Mouse (Mus musculus) heart, embryonic 10.5 days (tissue): ENCODE data around the gene Rtp2. TPM values are rescaled to one million over a fixed set of nuclear protein-coding genes. Genes with fewer than 3 reads are reported as not detected.
"Not testable (repeated sequence)": the region's sequence is repeated elsewhere in the genome, so short reads cannot be mapped to it uniquely, and the experiment has no call there.

ENCODE experiments used
- DNase-seq: peaks from one replicate; pipeline ENCODE4 v3.0.0-alpha.2; 2017; ENCODE audit warnings: low spot score
- H3K27ac ChIP-seq: fragments of 300-500 bp; sonication (generic); 2 replicates; pipeline ENCODE4 v1.5.1; 2016; ENCODE audit warnings: mild to moderate bottlenecking
- H3K27me3 ChIP-seq: fragments of 300-500 bp; sonication (generic); 2 replicates; pipeline ENCODE4 v1.6.1; 2016; ENCODE audit warnings: mild to moderate bottlenecking; ENCODE audit not compliant: poor library complexity, insufficient read depth, severe bottlenecking
- H3K36me3 ChIP-seq: fragments of 300-500 bp; sonication (generic); 2 replicates; pipeline ENCODE4 v1.6.1; 2016; ENCODE audit warnings: mild to moderate bottlenecking, moderate library complexity
- H3K4me1 ChIP-seq: fragments of 300-500 bp; sonication (generic); 2 replicates; pipeline ENCODE4 v1.6.1; 2016; ENCODE audit warnings: mild to moderate bottlenecking
- H3K4me3 ChIP-seq: fragments of 300-500 bp; sonication (generic); 2 replicates; pipeline ENCODE4 v1.5.1; 2016; ENCODE audit warnings: mild to moderate bottlenecking, moderate library complexity
- H3K9me3 ChIP-seq: fragments of 300-500 bp; sonication (generic); 2 replicates; pipeline ENCODE4 v1.6.1; 2016; ENCODE audit warnings: mild to moderate bottlenecking, moderate library complexity
- WGBS: fragments of 180-500 bp; shearing (Covaris S2); methylation state at CpG from one replicate; pipeline ENCODE4 v1.1.7; 2016; 5-methylcytosine and 5-hydroxymethylcytosine counted together
- polyA plus RNA-seq: library from polyadenylated mRNA; unstranded; fragments of >200 nt; fragmentation: Nextera tagmentation; extraction: Ambion mirVana; gene quantifications from 2 replicates; pipeline ENCODE4 v1.2.1, GENCODE M21; 2016

Rtp2 gene
- polyA plus RNA-seq, 1 experiment from 2014 or later, result not detected

DNA sequence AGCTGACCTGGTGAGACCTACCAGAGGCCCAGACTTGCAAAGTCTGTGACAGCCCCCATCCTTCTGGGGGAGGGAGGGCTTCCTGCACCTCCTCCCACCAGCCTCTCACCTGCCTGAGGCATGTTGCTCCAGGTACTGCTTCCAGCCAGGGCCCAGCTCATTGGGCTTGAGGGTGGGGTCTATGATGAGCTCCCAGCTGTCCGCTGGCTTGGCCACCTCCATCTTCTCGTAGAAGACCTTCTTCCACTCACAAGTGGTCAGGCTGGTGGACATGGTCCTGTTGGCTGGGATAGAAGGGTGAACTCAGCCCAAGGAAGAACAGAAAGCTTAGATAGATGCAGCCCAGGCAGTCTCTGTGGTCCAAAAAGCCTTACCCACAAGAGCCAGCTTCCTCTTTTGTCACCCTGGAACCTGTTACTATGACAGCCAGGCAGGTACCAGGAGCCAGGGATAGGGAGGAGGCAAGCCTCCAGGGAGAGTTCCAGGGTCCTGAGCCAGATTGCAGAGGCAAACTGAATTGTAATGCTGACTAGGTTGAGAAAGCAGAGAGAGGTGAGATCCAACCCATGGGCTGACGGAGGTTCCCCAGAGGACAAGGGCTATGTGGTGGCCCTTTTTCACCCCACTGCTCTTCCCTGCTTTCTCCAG lies 1.6 kb downstream of the Rtp2 start:
- Histone ChIP-seq H3K27ac (no peak overlapping the region), H3K36me3 (no peaks in the 10 kb centered on the region), H3K9me3 (no peaks in the 10 kb centered on the region), H3K27me3 (no peaks in the 10 kb centered on the region), H3K4me1 (peaks cover 4% of the 10 kb centered on the region; the same call in 1 of the 2 replicates), H3K4me3 (no peak overlapping the region)
- 91% methylated on average over 3 of the region's 3 CpGs for WGBS
- peak; percentile 65 for DNase-seq

- H3K4me3 ChIP-seq, result no peak overlapping the region
- DNase-seq, result no peak
- H3K36me3 ChIP-seq, result no peaks in the 10 kb centered on the region
- 88% methylated on average over 33 of the region's 33 CpGs for WGBS
- no peak overlapping the region for H3K27ac ChIP-seq
- H3K27me3 ChIP-seq, result no peaks in the 10 kb centered on the region
- H3K9me3 ChIP-seq, result no peaks in the 10 kb centered on the region
- H3K4me1 ChIP-seq, result peaks cover 4% of the 10 kb centered on the region; the same call in 1 of the 2 replicates
Measured at GRCm38 (mm10) chr16:23927301-23928114, 4.7 kb downstream of the Rtp2 start.

GRCm38 (mm10) chr16:23922906-23923305 lies 9.3 kb downstream of the Rtp2 start:
- no peak for DNase-seq
- WGBS, result 69% methylated on average over 1 of the region's 1 CpGs

DNA sequence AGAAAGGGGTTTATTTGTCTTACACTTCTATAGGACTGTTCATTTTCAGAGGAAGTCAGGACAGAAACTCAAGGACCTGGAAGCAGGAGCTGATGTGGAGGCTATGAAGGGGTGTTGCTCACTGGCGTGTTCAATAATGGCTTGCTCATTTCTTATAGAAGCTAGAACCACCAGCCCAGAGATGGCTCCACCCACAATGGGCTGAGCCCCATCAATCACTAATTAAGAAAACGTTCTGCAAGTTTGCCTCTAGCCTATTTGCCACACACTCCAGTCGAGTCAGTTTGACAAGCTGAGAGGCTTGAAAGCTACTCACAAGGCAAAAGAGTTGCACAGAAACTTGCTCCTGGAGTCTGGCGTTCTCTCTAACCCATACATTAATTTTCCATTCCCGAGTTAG lies 10.5 kb downstream of the Rtp2 start:
- 63% methylated on average over 5 of the region's 5 CpGs for WGBS
- no peaks in the 10 kb centered on the region for H3K9me3 ChIP-seq
- H3K4me3 ChIP-seq, result no peak overlapping the region
- H3K27me3 ChIP-seq, result no peaks in the 10 kb centered on the region
- no peaks in the 10 kb centered on the region for H3K4me1 ChIP-seq
- DNase-seq, result no peak
- H3K36me3 ChIP-seq, result no peaks in the 10 kb centered on the region
- H3K27ac ChIP-seq, result no peak overlapping the region

More at GRCm38 (mm10) chr16:23922906-23923305, 9.3 kb downstream of the Rtp2 start:
- Histone ChIP-seq H3K4me1 (no peaks in the 10 kb centered on the region), H3K27me3 (no peaks in the 10 kb centered on the region), H3K9me3 (no peaks in the 10 kb centered on the region), H3K4me3 (no peak overlapping the region), H3K27ac (no peak overlapping the region), H3K36me3 (no peaks in the 10 kb centered on the region)

GRCm38 (mm10) chr16:23919418-23919817 lies 12.8 kb downstream of the Rtp2 start:
- Histone ChIP-seq H3K27ac (no peak overlapping the region), H3K9me3 (no peaks in the 10 kb centered on the region), H3K27me3 (no peaks in the 10 kb centered on the region), H3K4me1 (no peaks in the 10 kb centered on the region), H3K4me3 (no peak overlapping the region), H3K36me3 (no peaks in the 10 kb centered on the region)
- WGBS, result 66% methylated on average over 2 of the region's 2 CpGs
- DNase-seq, result no peak

DNA sequence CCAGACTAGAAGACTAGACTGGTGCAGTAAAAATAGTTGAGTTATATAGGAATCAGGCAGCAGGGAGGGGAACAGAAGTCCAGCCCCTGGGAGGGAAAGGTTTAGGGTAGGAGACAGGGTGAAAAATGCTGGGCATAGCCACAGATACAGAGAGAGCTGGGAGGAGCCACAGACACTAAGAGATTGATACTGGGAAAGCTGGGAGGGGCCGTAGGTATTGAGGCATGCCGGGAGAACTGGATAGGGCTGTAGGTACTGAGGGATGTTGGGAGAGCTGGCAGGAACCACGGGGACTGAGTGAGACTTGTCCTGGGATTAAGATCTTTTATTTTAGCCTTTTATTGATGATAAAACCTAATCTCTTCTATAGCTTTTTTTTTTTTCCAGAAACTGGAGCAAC lies 18.8 kb downstream of the Rtp2 start:
- Histone ChIP-seq H3K4me3 (no peak overlapping the region), H3K9me3 (no peaks in the 10 kb centered on the region), H3K27ac (no peak overlapping the region), H3K4me1 (no peaks in the 10 kb centered on the region), H3K27me3 (no peaks in the 10 kb centered on the region), H3K36me3 (no peaks in the 10 kb centered on the region)
- DNase-seq, result peak; percentile 62
- WGBS, result 36% methylated on average over 3 of the region's 3 CpGs

DNA sequence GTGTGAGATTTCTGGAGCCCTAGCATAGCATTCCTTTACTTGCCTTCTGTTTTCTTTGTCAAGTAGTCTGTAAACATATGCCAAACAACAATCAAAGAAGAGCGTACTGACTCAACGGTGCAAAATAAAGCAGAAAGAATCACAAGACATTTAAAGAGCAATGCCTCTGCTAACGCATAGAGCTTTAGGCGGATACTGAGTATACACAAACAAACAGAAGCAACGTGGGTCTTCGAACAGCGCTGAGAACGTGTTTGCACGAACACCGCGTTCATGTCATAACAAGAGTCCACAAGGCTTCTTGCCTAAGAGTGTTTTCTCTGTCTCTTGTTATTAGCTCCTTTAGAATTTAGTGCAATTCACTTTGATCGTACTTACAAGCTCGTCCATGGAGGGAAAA lies 19.5 kb downstream of the Rtp2 start:
- no peak overlapping the region for H3K27ac ChIP-seq
- H3K9me3 ChIP-seq, result no peaks in the 10 kb centered on the region
- H3K27me3 ChIP-seq, result no peaks in the 10 kb centered on the region
- H3K4me3 ChIP-seq, result no peak overlapping the region
- DNase-seq, result peak; percentile 70
- no peaks in the 10 kb centered on the region for H3K4me1 ChIP-seq
- WGBS, result 79% methylated on average over 13 of the region's 13 CpGs
- H3K36me3 ChIP-seq, result no peaks in the 10 kb centered on the region

GRCm38 (mm10) chr16:23909015-23909354 lies 23.2 kb downstream of the Rtp2 start:
- H3K4me3 ChIP-seq, DNase-seq, H3K36me3 ChIP-seq, H3K27me3 ChIP-seq, H3K4me1 ChIP-seq, H3K27ac ChIP-seq, H3K9me3 ChIP-seq: not testable (repeated sequence)
- WGBS, result 87% methylated on average over 3 of the region's 3 CpGs

- 84% methylated on average over 9 of the region's 9 CpGs for WGBS
- not testable (repeated sequence) for H3K4me1 ChIP-seq, DNase-seq, H3K4me3 ChIP-seq, H3K27ac ChIP-seq, H3K36me3 ChIP-seq, H3K9me3 ChIP-seq, H3K27me3 ChIP-seq
Measured at GRCm38 (mm10) chr16:23908076-23909014, 23.8 kb downstream of the Rtp2 start.

DNA sequence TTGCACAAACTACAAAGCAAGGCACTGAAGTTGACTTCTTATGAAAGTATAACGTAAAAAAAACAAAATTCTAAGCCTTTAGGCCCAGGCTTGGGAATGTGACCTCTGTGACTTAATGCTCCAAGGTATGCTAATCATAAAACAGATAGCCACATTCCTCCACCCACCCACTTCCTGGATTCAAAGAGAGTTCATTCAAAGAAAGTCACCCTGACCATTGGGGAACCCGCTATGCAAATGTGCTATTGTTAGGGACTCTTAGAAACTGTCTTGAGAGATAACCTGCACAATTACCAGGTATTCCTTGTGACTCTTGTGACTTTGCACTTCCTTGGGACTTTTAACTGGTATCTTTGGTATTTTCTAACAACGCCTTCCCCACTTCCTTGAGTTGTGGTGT lies 25.6 kb downstream of the Rtp2 start:
- not testable (repeated sequence) for H3K36me3 ChIP-seq, H3K9me3 ChIP-seq, DNase-seq, H3K4me1 ChIP-seq, H3K27me3 ChIP-seq, H3K4me3 ChIP-seq, H3K27ac ChIP-seq
- WGBS, result 83% methylated on average over 3 of the region's 3 CpGs

DNA sequence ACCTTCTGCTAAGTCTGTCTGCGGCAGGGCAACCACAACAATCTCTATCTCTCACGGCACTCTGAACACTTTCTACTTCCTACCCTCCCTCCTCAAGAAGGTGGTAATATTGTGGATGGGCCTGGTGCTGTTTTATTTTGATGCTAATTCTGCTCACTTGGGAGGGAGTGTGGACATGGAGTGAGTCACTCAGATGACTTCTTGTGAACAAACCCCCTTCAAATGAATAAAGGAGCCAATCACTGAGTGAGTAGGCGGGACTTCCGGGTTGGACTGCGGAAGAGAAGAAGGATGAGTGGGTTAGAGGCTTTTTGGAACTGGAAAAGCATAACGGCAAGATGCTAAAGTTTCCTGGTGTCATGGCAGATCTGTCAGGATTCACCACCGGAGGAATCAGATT lies 30.8 kb downstream of the Rtp2 start:
- no peak overlapping the region for H3K27ac ChIP-seq
- 84% methylated on average over 7 of the region's 7 CpGs for WGBS
- no peak for DNase-seq
- no peaks in the 10 kb centered on the region for H3K36me3 ChIP-seq
- H3K9me3 ChIP-seq, result no peaks in the 10 kb centered on the region
- no peak overlapping the region for H3K4me3 ChIP-seq
- H3K27me3 ChIP-seq, result peaks cover 17% of the 10 kb centered on the region
- peaks cover 12% of the 10 kb centered on the region; the same call in 1 of the 2 replicates for H3K4me1 ChIP-seq

DNA sequence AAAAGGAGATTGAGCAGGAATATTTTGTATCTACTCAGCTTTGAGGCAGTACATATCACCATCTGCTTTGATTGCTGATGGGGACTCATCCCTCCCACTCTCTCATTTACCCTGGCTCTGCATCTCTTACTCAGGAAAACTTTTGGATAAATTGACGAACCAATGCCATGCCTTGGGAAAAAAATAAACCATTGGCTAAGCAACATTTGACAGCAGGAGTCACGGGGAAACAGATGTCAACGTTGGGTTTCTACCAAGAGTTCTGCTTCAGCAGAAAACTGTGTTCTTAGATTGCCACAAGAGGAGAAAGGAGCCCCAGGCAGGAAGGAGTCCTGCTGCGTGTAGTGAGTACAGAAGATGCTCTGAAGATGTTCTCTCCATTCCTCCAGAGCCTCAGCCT lies 32.1 kb downstream of the Rtp2 start:
- H3K27ac ChIP-seq, result no peak overlapping the region
- H3K4me3 ChIP-seq, result no peak overlapping the region
- peaks cover 17% of the 10 kb centered on the region for H3K27me3 ChIP-seq
- no peaks in the 10 kb centered on the region for H3K9me3 ChIP-seq
- peaks cover 12% of the 10 kb centered on the region; the same call in 1 of the 2 replicates for H3K4me1 ChIP-seq
- H3K36me3 ChIP-seq, result no peaks in the 10 kb centered on the region
- WGBS, result 77% methylated on average over 4 of the region's 4 CpGs
- no peak for DNase-seq

- peak; percentile 86 for DNase-seq
- H3K4me3 ChIP-seq, result peak overlapping the region; percentile 36; the same call in 1 of the 2 replicates
- peaks cover 12% of the 10 kb centered on the region; the same call in 1 of the 2 replicates for H3K4me1 ChIP-seq
- H3K36me3 ChIP-seq, result no peaks in the 10 kb centered on the region
- no peak overlapping the region for H3K27ac ChIP-seq
- no peaks in the 10 kb centered on the region for H3K9me3 ChIP-seq
- 12% methylated on average over 12 of the region's 12 CpGs for WGBS
- H3K27me3 ChIP-seq, result peaks cover 18% of the 10 kb centered on the region
Measured at GRCm38 (mm10) chr16:23898840-23899239, 33.4 kb downstream of the Rtp2 start.
